Mouse (Mus musculus) midbrain, embryonic 13.5 days (tissue): Measurements from ENCODE around the gene Cpn1. TPM values are rescaled to one million over a fixed set of nuclear protein-coding genes. Genes with fewer than 3 reads are reported as not detected.
"Not testable (repeated sequence)": the region's sequence is repeated elsewhere in the genome, so short reads cannot be mapped to it uniquely, and the experiment has no call there.

ENCODE experiments used
- ATAC-seq: fragments of 200-750 bp; cut with Nextera tagmentation; 2 replicates; pipeline ENCODE4 v1.8.0; 2017; ENCODE audit warnings: mild to moderate bottlenecking, moderate TSS enrichment, moderate library complexity
- H3K27ac ChIP-seq: fragments of 300-500 bp; sonication (generic); 2 replicates; pipeline ENCODE4 v1.5.1; 2015; ENCODE audit warnings: inconsistent platforms, mild to moderate bottlenecking, moderate library complexity
- H3K27me3 ChIP-seq: fragments of 300-500 bp; sonication (generic); 2 replicates; pipeline ENCODE4 v1.6.1; 2015; ENCODE audit warnings: mild to moderate bottlenecking, inconsistent platforms
- H3K36me3 ChIP-seq: fragments of 300-500 bp; sonication (generic); 2 replicates; pipeline ENCODE4 v1.6.1; 2015; ENCODE audit warnings: mild to moderate bottlenecking, inconsistent platforms
- H3K4me1 ChIP-seq: fragments of 300-500 bp; sonication (generic); replicated peaks from 2 replicates; pipeline ENCODE4 v1.6.1; 2015; ENCODE audit warnings: inconsistent platforms
- H3K4me2 ChIP-seq: fragments of 300-500 bp; sonication (generic); replicated peaks from 2 replicates; pipeline ENCODE4 v1.6.1; 2015; ENCODE audit warnings: moderate library complexity, mild to moderate bottlenecking, inconsistent platforms
- H3K4me3 ChIP-seq: fragments of 300-500 bp; sonication (generic); replicated peaks from 2 replicates; pipeline ENCODE4 v1.5.1; 2015; ENCODE audit warnings: mild to moderate bottlenecking, inconsistent platforms
- H3K9ac ChIP-seq: fragments of 300-500 bp; sonication (generic); replicated peaks from 2 replicates; pipeline ENCODE4 v1.6.1; 2015; ENCODE audit warnings: mild to moderate bottlenecking, inconsistent platforms
- H3K9me3 ChIP-seq: fragments of 300-500 bp; sonication (generic); 2 replicates; pipeline ENCODE4 v1.6.1; 2016; ENCODE audit warnings: mild to moderate bottlenecking, inconsistent platforms
- WGBS: fragments of 180-500 bp; shearing (Covaris S2); methylation state at CpG from one replicate; pipeline ENCODE4 v1.1.7; 2015; 5-methylcytosine and 5-hydroxymethylcytosine counted together
- polyA plus RNA-seq: library from polyadenylated mRNA; unstranded; fragments of >200 nt; fragmentation: Nextera tagmentation; extraction: Ambion mirVana; gene quantifications from 2 replicates; pipeline ENCODE4 v1.2.1, GENCODE M21; 2015

The Cpn1 gene
- polyA plus RNA-seq, 1 experiment from 2014 or later, result 0.16 TPM

DNA sequence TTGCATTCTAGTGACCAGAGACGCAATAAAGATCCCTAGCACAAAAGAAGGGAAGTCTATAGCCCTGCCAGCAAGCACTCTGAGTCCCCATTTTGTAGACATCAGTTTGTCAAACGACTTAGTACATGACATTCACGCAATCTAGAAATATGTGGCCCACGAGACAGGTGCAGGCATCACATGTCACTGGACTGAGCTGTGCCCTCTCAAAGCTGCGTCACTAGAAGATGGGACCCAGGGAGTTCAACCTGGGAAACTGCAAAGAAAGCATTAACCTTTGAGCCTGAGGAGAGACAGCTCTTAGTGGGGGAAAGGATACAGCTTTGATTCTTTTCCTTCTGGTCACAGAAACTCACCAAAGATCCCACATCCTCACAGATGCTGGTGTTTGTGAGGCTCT lies 31.1 kb downstream of the Cpn1 start:
- no peaks in the 10 kb centered on the region for H3K27me3 ChIP-seq
- no peak overlapping the region for H3K4me2 ChIP-seq
- H3K27ac ChIP-seq, result no peak overlapping the region
- no peak overlapping the region; the same call in 1 of the 2 replicates for H3K9ac ChIP-seq
- H3K9me3 ChIP-seq, result no peaks in the 10 kb centered on the region
- no peaks in the 10 kb centered on the region for H3K4me1 ChIP-seq
- no peaks in the 10 kb centered on the region for H3K36me3 ChIP-seq
- H3K4me3 ChIP-seq, result no peak overlapping the region
- no peak for ATAC-seq
- WGBS, result 81% methylated on average over 5 of the region's 5 CpGs

DNA sequence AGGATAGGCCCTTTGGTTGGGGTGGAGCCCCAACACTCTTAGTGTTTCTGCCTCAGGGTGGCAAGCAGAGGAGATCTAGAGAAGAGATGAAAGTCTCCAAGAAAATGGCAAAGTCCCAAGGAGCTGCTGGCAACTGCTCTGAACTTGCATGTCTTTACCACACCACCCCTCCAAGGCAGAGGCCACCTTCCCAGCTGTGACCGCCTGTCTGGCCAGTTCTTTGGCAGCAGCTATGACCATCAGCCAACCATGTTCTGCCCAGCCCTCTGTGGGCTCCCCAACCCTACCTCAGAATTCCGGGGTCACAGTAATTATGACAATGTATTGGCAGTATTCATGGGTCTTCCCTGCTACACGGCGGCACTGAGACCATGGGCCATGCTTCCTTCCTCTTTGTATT lies 31.5 kb downstream of the Cpn1 start:
- no peak overlapping the region for H3K4me3 ChIP-seq
- H3K36me3 ChIP-seq, result no peaks in the 10 kb centered on the region
- H3K9me3 ChIP-seq, result no peaks in the 10 kb centered on the region
- no peak overlapping the region for H3K4me2 ChIP-seq
- no peak for ATAC-seq
- 80% methylated on average over 4 of the region's 4 CpGs for WGBS
- H3K27ac ChIP-seq, result no peak overlapping the region
- H3K9ac ChIP-seq, result no peak overlapping the region
- no peaks in the 10 kb centered on the region for H3K4me1 ChIP-seq
- H3K27me3 ChIP-seq, result no peaks in the 10 kb centered on the region

DNA sequence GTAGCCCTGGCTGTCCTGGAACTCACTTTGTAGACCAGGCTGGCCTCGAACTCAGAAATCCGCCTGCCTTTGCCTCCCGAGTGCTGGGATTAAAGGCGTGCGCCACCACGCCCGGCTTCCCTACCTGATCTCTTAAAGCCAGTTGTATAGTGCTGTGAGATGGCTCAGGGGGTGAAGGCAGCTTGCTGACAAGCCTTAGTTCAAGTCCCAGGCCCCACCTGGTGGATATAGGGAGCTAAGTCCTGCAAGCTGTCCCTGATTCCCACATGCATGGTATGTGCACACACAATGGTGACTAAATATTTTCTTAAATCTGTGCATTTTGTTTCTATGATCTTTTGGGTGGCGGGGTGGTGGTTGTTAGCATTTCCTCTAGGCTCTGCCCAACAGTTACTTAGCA lies 33.4 kb downstream of the Cpn1 start:
- H3K27me3 ChIP-seq, H3K4me2 ChIP-seq, H3K9ac ChIP-seq, H3K36me3 ChIP-seq, H3K9me3 ChIP-seq, H3K4me1 ChIP-seq, H3K4me3 ChIP-seq, ATAC-seq, H3K27ac ChIP-seq: not testable (repeated sequence)
- WGBS, result 88% methylated on average over 8 of the region's 8 CpGs

DNA sequence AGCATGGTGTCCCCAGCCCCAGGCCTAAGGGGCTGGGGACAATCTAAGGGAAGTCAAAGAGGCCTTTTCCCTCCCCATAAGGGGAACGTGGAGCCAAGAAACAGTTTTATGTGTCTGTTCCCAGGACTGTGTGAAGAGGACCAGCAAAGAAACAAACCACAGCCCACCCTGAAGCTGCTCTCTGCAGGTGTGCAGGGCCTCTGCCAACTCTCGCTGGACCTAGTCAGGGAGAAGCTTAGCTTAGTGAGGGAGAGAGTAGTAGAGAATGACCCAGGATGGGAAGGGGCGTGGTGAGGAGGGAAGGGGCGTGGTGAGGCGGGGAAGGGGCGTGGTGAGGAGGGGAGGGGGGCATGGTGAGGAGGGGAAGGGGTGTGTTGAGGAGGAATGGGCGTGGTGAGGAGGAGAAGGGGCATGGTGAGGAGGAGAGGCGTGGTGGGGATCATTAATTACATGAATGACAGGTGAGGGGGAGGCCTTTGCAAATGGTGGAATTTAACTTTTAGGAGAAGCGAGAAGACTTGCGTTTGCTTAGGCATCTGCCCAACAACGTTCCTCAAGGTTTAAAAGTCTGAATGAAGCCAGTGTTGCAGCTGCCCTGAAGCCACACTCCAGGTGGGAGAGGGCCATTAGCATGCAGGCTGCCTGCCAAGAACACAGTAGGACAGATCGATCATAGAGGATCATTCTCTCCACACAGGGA lies 37.1 kb downstream of the Cpn1 start:
- Histone ChIP-seq H3K9me3 (no peaks in the 10 kb centered on the region), H3K36me3 (no peaks in the 10 kb centered on the region), H3K9ac (no peak overlapping the region), H3K4me1 (no peaks in the 10 kb centered on the region; the same call in 1 of the 2 replicates), H3K4me3 (no peak overlapping the region), H3K4me2 (no peak overlapping the region), H3K27me3 (no peaks in the 10 kb centered on the region), H3K27ac (no peak overlapping the region)
- no peak for ATAC-seq
- 7% methylated on average over 12 of the region's 12 CpGs for WGBS

DNA sequence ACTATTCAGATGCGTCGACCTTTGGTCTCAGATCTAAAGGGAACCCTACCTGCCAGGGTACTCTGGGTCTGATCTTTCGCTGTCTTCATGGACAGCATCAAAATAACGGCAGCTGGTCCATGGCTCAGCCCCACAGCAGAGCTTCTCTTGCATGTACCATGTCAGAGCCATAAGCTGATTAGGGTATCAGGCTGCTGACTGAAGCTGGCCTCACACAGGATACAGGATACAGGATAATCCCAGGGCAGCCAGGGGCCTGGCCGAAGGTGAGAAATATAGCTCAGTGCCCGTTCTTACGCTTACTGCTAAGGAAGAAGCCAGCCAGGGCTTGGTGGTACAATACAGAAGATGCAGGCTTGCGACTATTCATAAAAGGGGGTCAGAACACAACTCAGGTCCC lies 41.8 kb downstream of the Cpn1 start:
- 89% methylated on average over 8 of the region's 8 CpGs for WGBS
- no peaks in the 10 kb centered on the region; the same call in 1 of the 2 replicates for H3K4me1 ChIP-seq
- no peak overlapping the region for H3K9ac ChIP-seq
- no peaks in the 10 kb centered on the region for H3K36me3 ChIP-seq
- H3K4me2 ChIP-seq, result no peak overlapping the region
- no peak for ATAC-seq
- no peaks in the 10 kb centered on the region for H3K9me3 ChIP-seq
- no peak overlapping the region for H3K4me3 ChIP-seq
- no peak overlapping the region for H3K27ac ChIP-seq
- H3K27me3 ChIP-seq, result no peaks in the 10 kb centered on the region

DNA sequence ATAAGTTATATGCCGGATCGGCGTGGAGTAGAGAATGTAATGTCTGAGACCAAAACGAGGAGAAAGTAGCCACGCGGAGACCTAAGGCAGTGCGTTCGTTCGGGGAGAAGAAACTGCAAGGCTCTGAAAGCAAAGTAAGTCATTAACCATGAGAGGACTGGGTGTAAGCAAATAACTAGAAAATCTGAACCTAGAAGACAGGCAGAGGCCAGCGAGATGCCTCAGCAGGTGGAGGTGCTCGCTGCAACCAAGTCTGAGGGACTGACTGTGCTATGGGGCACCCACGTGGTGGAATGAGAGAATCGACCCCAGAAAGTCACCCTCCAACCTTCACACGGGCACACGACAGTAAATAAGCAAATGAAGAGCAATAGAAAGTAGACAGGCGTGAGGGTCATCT lies 43.3 kb downstream of the Cpn1 start:
- Histone ChIP-seq H3K4me3 (no peak overlapping the region), H3K36me3 (no peaks in the 10 kb centered on the region), H3K9me3 (no peaks in the 10 kb centered on the region), H3K4me1 (peaks cover 3% of the 10 kb centered on the region; the same call in 1 of the 2 replicates), H3K9ac (no peak overlapping the region), H3K27me3 (peaks cover 7% of the 10 kb centered on the region; the same call in 1 of the 2 replicates), H3K27ac (no peak overlapping the region), H3K4me2 (no peak overlapping the region)
- WGBS, result 82% methylated on average over 16 of the region's 16 CpGs
- no peak for ATAC-seq

DNA sequence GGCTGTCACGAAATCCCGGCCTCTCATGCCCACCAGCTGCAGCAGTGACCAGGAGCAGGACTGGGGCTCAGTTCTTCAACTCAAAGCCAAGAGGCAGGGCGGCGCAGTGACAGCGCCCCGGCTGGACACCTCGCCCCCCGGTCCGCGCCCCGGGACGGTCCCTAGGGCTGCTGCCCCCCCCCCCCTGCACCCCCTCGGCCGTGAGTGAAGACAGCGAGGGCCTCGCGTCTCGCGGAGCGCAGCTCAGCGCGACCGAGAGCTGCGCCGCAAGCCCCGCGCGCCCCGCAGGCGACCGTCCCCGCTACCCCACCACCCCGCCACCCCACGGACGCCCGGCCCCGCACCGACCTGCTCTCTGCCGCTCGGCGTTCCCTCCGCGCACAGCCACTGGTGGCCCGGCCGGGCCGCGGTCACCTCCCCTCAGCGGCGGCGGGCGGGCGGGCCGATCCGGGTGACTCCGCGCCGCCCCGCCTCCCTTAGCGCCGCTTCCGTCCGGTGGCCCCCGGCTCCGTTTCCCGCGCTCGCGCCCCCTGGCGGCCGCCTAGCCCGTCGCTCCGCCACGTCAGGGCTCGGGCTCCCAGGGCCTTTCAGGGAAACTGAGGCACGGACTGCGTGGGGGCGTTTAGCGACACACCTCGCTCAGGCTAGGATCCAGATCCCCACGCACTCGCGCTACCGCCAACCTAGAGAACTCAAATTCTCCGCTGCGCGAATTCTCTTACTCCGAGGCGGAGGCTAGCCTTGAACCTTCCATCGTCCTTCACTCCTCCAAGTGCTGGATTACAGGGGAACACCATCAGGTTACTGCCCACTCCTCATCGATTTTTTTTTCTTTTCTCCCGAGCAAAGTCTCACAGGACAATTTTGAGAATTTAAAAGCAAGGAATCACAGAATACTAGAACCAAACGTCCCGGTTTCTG lies 46.3 kb downstream of the Cpn1 start, which contains the start of gene Dnmbp:
Gene Dnmbp (minus strand): TSS at position 423 of the 921 bp plus-strand sequence.
- Histone ChIP-seq H3K36me3 (no peaks in the 10 kb centered on the region), H3K9me3 (no peaks in the 10 kb centered on the region), H3K9ac (peak within 1 kb of the TSS; percentile 83), H3K4me2 (peak within 1 kb of the TSS; percentile 78), H3K27me3 (peaks cover 7% of the 10 kb centered on the region; the same call in 1 of the 2 replicates), H3K4me1 (peaks cover 3% of the 10 kb centered on the region; the same call in 1 of the 2 replicates), H3K4me3 (peak within 1 kb of the TSS; percentile 76), H3K27ac (peak within 1 kb of the TSS; percentile 9; the same call in 1 of the 2 replicates)
- ATAC-seq, result peak; percentile 93
- WGBS, result 4% methylated on average over 78 of the region's 94 CpGs

DNA sequence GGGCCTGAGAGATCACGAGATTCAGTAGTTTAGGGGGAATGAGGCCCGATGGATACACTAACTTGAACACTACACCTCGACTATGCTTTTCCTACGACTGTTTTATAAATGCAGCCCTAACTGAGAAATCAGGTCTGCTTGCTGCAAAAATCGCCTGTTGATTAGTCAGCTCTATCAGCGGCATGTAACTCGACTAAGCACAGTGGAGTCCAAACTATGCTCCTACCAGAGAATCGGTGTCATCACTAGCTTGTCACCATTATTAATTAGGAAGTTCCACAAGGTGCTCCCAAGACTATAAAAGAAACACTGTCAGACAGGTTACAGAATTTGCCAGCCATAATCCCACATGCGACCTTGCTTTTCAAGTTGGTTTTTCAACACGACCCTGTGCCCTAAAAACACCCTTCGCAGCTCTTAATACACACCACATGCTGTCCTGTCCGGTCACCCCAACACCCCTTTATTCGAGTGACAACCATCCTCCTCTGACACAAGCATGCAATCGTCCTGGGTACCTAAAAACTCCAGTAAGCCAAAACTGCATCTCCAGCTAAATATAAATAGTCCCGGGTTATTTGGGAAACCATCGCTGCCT lies 47.1 kb downstream of the Cpn1 start:
- no peaks in the 10 kb centered on the region for H3K36me3 ChIP-seq

DNA sequence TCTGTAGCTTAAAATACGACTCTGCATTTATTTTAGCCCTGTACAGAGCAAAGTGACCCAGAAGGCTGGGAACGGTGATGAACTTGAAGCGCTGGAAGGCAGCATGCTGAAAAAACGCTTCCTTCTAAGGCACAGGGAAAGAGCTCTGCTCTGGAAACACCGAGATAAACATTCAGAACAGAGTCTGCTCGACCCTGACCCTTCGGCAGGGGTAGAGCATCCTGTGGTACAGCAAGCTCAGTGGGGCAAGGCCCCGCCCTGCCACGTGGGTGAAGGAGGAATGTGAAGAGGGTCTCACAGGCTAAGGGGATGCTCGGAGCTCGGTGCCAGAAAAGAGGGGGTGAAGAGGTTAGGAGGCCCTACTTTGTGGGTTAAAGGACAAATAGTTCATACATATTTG lies 48.0 kb downstream of the Cpn1 start:
- Histone ChIP-seq H3K4me2 (no peak overlapping the region), H3K9ac (no peak overlapping the region), H3K4me3 (no peak overlapping the region), H3K4me1 (peaks cover 3% of the 10 kb centered on the region; the same call in 1 of the 2 replicates), H3K27ac (no peak overlapping the region), H3K27me3 (peaks cover 7% of the 10 kb centered on the region; the same call in 1 of the 2 replicates), H3K36me3 (no peaks in the 10 kb centered on the region), H3K9me3 (no peaks in the 10 kb centered on the region)
- WGBS, result 52% methylated on average over 11 of the region's 11 CpGs
- ATAC-seq, result no peak

More for the DNA sequence above, 47.1 kb downstream of the Cpn1 start:
- peaks cover 3% of the 10 kb centered on the region; the same call in 1 of the 2 replicates for H3K4me1 ChIP-seq
- H3K9me3 ChIP-seq, result no peaks in the 10 kb centered on the region
- peak overlapping the region; percentile 78 for H3K4me2 ChIP-seq
- H3K27me3 ChIP-seq, result peaks cover 7% of the 10 kb centered on the region; the same call in 1 of the 2 replicates
- 34% methylated on average over 16 of the region's 16 CpGs for WGBS
- peak; percentile 32; the same call in 1 of the 2 replicates for ATAC-seq
- H3K27ac ChIP-seq, result no peak overlapping the region; the same call in 1 of the 2 replicates
- peak overlapping the region; percentile 76 for H3K4me3 ChIP-seq
- peak overlapping the region; percentile 83 for H3K9ac ChIP-seq

DNA sequence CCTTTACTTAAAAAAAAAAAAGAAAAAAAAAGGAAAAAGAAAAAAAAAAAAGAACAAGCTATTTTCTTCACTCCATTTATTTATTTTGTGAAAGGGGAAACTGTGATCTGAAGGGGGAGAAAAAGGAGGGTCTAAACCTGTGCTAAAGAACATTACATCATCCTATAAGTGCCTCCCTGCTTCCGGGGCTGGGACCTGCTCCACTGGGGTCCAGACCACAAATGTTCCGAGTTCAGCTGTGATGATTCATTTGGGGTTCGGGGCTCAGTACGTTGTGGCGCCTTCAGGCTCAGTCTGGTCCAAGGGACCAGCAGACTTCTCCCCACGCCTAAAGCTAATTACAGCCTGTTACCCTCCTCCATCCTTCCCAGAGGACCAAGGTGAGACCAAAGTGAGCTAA lies 55.4 kb downstream of the Cpn1 start:
- Histone ChIP-seq H3K9me3 (no peaks in the 10 kb centered on the region), H3K4me2 (no peak overlapping the region), H3K36me3 (no peaks in the 10 kb centered on the region), H3K4me3 (no peak overlapping the region), H3K9ac (no peak overlapping the region), H3K4me1 (peaks cover 12% of the 10 kb centered on the region), H3K27me3 (no peaks in the 10 kb centered on the region), H3K27ac (no peak overlapping the region)
- WGBS, result 88% methylated on average over 6 of the region's 6 CpGs
- ATAC-seq, result no peak

DNA sequence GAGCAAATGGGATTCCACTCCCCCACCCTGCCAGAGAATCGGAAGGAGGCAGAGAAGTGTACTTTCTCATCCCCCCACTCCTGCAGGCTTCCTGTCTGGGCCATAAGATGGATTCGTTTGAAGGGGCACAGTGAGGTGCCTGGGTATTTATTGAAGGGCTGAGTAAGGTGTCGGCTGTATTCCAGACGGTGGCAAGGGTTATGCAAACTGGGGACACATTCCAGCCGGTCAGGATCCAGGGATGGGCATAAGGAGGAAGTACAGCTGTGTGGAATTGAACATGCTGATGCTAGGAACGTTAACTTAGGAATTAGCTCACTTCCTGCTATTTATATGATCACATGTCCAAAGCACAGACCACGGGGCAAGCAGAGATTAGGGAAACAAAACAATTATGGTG lies 56.0 kb downstream of the Cpn1 start:
- no peak overlapping the region for H3K4me2 ChIP-seq
- no peaks in the 10 kb centered on the region for H3K9me3 ChIP-seq
- no peak overlapping the region for H3K4me3 ChIP-seq
- no peaks in the 10 kb centered on the region for H3K27me3 ChIP-seq
- H3K27ac ChIP-seq, result 0 out of 2 replicates have a peak overlapping the region, but pooled peaks have one; percentile 9
- no peaks in the 10 kb centered on the region for H3K36me3 ChIP-seq
- peaks cover 12% of the 10 kb centered on the region for H3K4me1 ChIP-seq
- no peak for ATAC-seq
- H3K9ac ChIP-seq, result peak overlapping the region; percentile 39; the same call in 1 of the 2 replicates
- 52% methylated on average over 7 of the region's 7 CpGs for WGBS
